Mouse (Mus musculus) heart, embryonic 15.5 days (tissue): ENCODE results near the gene Trim15. TPM values are rescaled to one million over a fixed set of nuclear protein-coding genes. Genes with fewer than 3 reads are reported as not detected.

Experiments used
- ATAC-seq: fragments of 200-750 bp; cut with Nextera tagmentation; replicated peaks from 2 replicates; pipeline ENCODE4 v1.8.0; 2017; ENCODE audit warnings: low read depth, moderate TSS enrichment; ENCODE audit not compliant: insufficient number of reproducible peaks, insufficient read depth, low FRiP score
- H3K27ac ChIP-seq: fragments of 300-500 bp; sonication (generic); 2 replicates; pipeline ENCODE4 v1.5.1; 2015; ENCODE audit warnings: mild to moderate bottlenecking, inconsistent platforms
- H3K27me3 ChIP-seq: fragments of 300-500 bp; sonication (generic); 2 replicates; pipeline ENCODE4 v1.6.1; 2015; ENCODE audit warnings: inconsistent platforms
- H3K36me3 ChIP-seq: fragments of 300-500 bp; sonication (generic); 2 replicates; pipeline ENCODE4 v1.6.1; 2015; ENCODE audit warnings: mild to moderate bottlenecking, inconsistent platforms
- H3K4me1 ChIP-seq: fragments of 300-500 bp; sonication (generic); replicated peaks from 2 replicates; pipeline ENCODE4 v1.6.1; 2015; ENCODE audit warnings: inconsistent platforms
- H3K4me2 ChIP-seq: fragments of 300-500 bp; sonication (generic); 2 replicates; pipeline ENCODE4 v1.6.1; 2015; ENCODE audit warnings: inconsistent platforms, mild to moderate bottlenecking, moderate library complexity
- H3K4me3 ChIP-seq: fragments of 300-500 bp; sonication (generic); 2 replicates; pipeline ENCODE4 v1.5.1; 2015; ENCODE audit warnings: mild to moderate bottlenecking, inconsistent platforms
- H3K9ac ChIP-seq: fragments of 300-500 bp; sonication (generic); 2 replicates; pipeline ENCODE4 v1.6.1; 2015; ENCODE audit warnings: mild to moderate bottlenecking, inconsistent platforms
- H3K9me3 ChIP-seq: fragments of 300-500 bp; sonication (generic); replicated peaks from 2 replicates; pipeline ENCODE4 v1.6.1; 2016; ENCODE audit warnings: inconsistent platforms
- WGBS: fragments of 180-500 bp; shearing (Covaris S2); methylation state at CpG from one replicate; pipeline ENCODE4 v1.1.7; 2015; ENCODE audit warnings: mixed read lengths; 5-methylcytosine and 5-hydroxymethylcytosine counted together
- polyA plus RNA-seq: library from polyadenylated mRNA; unstranded; fragments of >200 nt; fragmentation: Nextera tagmentation; extraction: Ambion mirVana; gene quantifications from 2 replicates; pipeline ENCODE4 v1.2.1, GENCODE M21; 2015

Gene Trim15
- polyA plus RNA-seq = 0.06 and 0.13 TPM in 2 replicates

DNA sequence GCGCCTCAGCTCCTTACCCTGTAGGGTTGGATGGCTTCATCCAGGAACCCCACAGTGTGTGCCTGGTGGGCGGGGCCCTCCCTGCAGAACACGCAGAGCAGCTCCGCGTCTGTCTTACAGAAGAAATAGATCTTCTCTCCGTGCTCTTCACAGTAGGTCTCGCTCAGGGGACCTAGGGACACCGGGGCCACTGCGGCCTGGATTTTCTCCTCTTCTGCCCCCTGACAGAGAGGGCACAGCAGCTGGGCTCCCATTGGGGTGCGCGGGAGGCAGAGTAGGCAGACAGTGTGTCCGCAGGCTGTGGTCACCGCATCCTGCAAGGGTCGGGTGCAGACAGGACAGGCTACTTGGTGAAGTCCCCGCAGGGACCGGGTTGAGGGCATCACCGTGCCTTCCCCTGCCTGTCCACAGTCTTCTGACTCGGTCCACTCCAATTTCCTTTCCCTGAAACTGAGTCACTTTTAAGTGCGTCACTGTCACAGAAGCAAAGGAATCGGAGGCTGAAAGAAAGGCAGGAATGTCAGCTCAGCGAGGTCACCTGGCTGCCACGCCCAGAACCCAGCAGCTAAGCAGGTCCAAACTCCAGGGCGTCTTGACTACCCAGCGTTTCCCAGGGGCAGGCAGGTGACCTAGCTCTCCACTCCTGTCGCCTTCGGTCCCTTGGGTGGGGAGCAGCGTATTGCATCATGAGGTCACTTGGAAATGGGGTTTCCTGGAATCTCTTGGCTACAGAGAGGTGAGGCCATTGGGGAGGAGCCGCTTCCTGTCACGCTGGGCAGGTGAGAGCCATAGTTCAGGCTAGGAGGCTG is at the start of gene Trim15:
Gene Trim15, minus strand, starts transcription at position 492 of the 809 bp plus-strand sequence.
- Histone ChIP-seq H3K4me2 (peak within 1 kb of the TSS; percentile 42), H3K4me3 (peak within 1 kb of the TSS; percentile 13; the same call in 1 of the 2 replicates), H3K27ac (no peak within 1 kb of the TSS), H3K9ac (no peak within 1 kb of the TSS), H3K36me3 (no peaks in the 10 kb centered on the region), H3K9me3 (no peaks in the 10 kb centered on the region), H3K27me3 (peaks cover 34% of the 10 kb centered on the region), H3K4me1 (peaks cover 12% of the 10 kb centered on the region)
- ATAC-seq = no peak
- 9% methylated on average over 29 of the region's 29 CpGs for WGBS

GRCm38 (mm10) chr17:36915076-36915475 is 48.1 kb upstream of the Trim15 start:
- H3K27ac ChIP-seq = no peak overlapping the region
- no peak overlapping the region for H3K9ac ChIP-seq
- H3K36me3 ChIP-seq = no peaks in the 10 kb centered on the region
- H3K4me1 ChIP-seq = no peaks in the 10 kb centered on the region
- ATAC-seq = no peak
- H3K4me3 ChIP-seq = no peak overlapping the region
- no peaks in the 10 kb centered on the region for H3K9me3 ChIP-seq
- H3K4me2 ChIP-seq = no peak overlapping the region
- 11% methylated on average over 9 of the region's 9 CpGs for WGBS
- 0 out of 2 replicates have a peak, but pooled peaks cover 7% of the 10 kb centered on the region for H3K27me3 ChIP-seq

DNA sequence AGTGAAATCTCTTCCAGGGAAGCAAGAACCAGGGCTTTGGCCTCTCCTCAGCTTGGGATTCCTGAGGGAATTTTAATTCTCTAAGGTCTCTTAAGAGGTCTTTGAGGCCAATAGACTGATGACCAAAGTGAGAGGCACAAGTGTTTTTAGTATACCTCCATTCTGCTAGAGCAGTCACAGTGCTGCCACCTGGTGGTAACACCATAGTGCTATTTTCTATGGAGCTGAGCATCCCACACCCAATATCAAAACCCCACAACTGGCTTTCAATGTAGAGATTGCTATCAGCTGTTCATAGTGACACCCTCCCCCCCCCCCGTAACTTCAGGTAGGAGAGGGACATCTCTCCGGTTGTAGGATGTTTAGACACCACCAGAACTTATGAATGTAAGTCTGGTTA is 47.1 kb upstream of the Trim15 start:
- Histone ChIP-seq H3K36me3 (no peaks in the 10 kb centered on the region), H3K4me2 (no peak overlapping the region), H3K27me3 (0 out of 2 replicates have a peak, but pooled peaks cover 13% of the 10 kb centered on the region), H3K4me3 (no peak overlapping the region), H3K4me1 (no peaks in the 10 kb centered on the region), H3K9me3 (no peaks in the 10 kb centered on the region), H3K27ac (no peak overlapping the region), H3K9ac (no peak overlapping the region)
- ATAC-seq = no peak
- WGBS = 14% methylated on average over 2 of the region's 2 CpGs

DNA sequence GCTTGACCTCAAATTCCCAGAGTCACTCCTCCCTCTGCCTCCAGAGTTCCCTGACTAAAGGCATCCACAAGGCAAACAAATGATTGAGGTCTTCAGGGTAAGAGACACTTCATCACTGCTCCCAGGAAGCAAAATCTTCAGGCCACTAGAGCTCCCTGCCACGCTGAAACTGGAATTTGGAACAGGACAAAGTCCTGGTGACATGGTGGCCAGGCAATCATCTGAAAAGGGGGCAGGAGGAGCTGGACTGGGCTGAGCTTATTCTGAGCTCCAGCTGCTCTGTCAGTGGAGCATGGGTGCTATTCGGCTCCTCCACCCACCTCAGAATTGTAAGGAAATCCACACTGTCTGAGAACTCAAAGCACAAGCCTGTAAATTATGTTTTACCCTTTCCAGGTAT is 45.0 kb upstream of the Trim15 start:
- Histone ChIP-seq H3K9ac (no peak overlapping the region), H3K36me3 (no peaks in the 10 kb centered on the region), H3K4me1 (no peaks in the 10 kb centered on the region), H3K9me3 (no peaks in the 10 kb centered on the region), H3K27me3 (0 out of 2 replicates have a peak, but pooled peaks cover 12% of the 10 kb centered on the region), H3K4me2 (no peak overlapping the region), H3K27ac (no peak overlapping the region), H3K4me3 (no peak overlapping the region)
- ATAC-seq = no peak
- 68% methylated on average over 2 of the region's 2 CpGs for WGBS

- Histone ChIP-seq H3K4me2 (no peak overlapping the region), H3K27me3 (0 out of 2 replicates have a peak, but pooled peaks cover 12% of the 10 kb centered on the region), H3K4me1 (no peaks in the 10 kb centered on the region), H3K9me3 (no peaks in the 10 kb centered on the region), H3K4me3 (no peak overlapping the region), H3K27ac (no peak overlapping the region), H3K9ac (no peak overlapping the region), H3K36me3 (no peaks in the 10 kb centered on the region)
- ATAC-seq = no peak
- 45% methylated on average over 4 of the region's 4 CpGs for WGBS
These were observed 42.8 kb upstream of the Trim15 start for GRCm38 (mm10) chr17:36909802-36910201.

- H3K27me3 ChIP-seq = 0 out of 2 replicates have a peak, but pooled peaks cover 12% of the 10 kb centered on the region
- 24% methylated on average over 1 of the region's 1 CpGs for WGBS
- no peaks in the 10 kb centered on the region for H3K9me3 ChIP-seq
- H3K36me3 ChIP-seq = no peaks in the 10 kb centered on the region
- H3K4me3 ChIP-seq = no peak overlapping the region
- no peak overlapping the region for H3K27ac ChIP-seq
- ATAC-seq = no peak; the same call in 1 of the 2 replicates
- no peaks in the 10 kb centered on the region for H3K4me1 ChIP-seq
- H3K9ac ChIP-seq = no peak overlapping the region
- no peak overlapping the region for H3K4me2 ChIP-seq
These were observed 41.2 kb upstream of the Trim15 start for GRCm38 (mm10) chr17:36908235-36908634.

- ATAC-seq = no peak
- Histone ChIP-seq H3K27me3 (no peaks in the 10 kb centered on the region), H3K9me3 (no peaks in the 10 kb centered on the region), H3K9ac (no peak overlapping the region), H3K4me2 (no peak overlapping the region), H3K27ac (no peak overlapping the region), H3K4me1 (no peaks in the 10 kb centered on the region), H3K36me3 (no peaks in the 10 kb centered on the region), H3K4me3 (no peak overlapping the region)
- WGBS = 63% methylated on average over 3 of the region's 3 CpGs
These were observed 36.6 kb upstream of the Trim15 start for GRCm38 (mm10) chr17:36903651-36904050.

DNA sequence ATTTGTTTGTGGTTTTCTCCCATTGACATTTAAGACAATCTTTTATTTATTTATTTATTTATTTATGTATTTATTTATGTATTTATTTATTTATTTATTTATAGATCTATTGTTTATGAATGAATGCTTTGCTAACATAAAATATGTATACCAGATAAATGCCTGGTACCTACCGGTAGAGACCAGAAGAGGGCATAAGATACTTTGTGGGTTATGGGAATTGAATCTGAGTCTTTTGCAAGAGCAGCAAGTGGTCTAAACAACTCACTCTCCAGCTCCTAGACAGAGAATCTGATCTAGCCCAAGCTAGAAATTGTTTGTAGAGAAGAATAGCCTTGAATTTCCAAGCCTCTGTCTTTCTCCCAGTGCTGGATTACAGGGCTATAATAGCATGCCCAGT is 33.7 kb upstream of the Trim15 start:
- Histone ChIP-seq H3K9ac (no peak overlapping the region), H3K4me2 (no peak overlapping the region), H3K27ac (no peak overlapping the region), H3K4me3 (no peak overlapping the region), H3K27me3 (no peaks in the 10 kb centered on the region), H3K4me1 (no peaks in the 10 kb centered on the region), H3K9me3 (no peaks in the 10 kb centered on the region), H3K36me3 (no peaks in the 10 kb centered on the region)
- ATAC-seq = no peak
- WGBS = 32% methylated on average over 1 of the region's 1 CpGs

GRCm38 (mm10) chr17:36900001-36900400 is 33.0 kb upstream of the Trim15 start:
- Histone ChIP-seq H3K27ac (no peak overlapping the region), H3K36me3 (no peaks in the 10 kb centered on the region), H3K9me3 (no peaks in the 10 kb centered on the region), H3K4me1 (no peaks in the 10 kb centered on the region), H3K4me3 (no peak overlapping the region), H3K4me2 (no peak overlapping the region), H3K27me3 (no peaks in the 10 kb centered on the region), H3K9ac (no peak overlapping the region)
- no peak for ATAC-seq
- 65% methylated on average over 5 of the region's 5 CpGs for WGBS

DNA sequence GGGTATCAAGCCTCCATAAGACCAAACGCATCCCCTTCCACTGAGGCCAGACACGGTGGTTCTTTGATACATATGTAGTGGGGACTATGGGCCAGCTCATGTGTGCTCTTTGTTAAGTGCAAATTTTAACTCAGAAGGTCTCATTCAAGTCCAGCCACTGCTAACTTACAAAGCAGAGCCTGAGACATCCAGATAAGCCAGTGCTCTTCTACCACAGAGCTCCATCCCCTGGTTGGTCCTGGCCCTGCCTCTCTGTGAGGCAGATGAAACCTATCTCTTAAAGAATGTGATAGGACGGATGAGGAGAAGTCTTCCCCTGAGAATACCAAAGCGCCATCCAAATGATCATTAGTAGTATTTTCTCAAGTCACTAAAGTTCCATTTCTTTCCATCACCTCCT is 32.4 kb upstream of the Trim15 start:
- 77% methylated on average over 4 of the region's 4 CpGs for WGBS
- ATAC-seq = no peak

DNA sequence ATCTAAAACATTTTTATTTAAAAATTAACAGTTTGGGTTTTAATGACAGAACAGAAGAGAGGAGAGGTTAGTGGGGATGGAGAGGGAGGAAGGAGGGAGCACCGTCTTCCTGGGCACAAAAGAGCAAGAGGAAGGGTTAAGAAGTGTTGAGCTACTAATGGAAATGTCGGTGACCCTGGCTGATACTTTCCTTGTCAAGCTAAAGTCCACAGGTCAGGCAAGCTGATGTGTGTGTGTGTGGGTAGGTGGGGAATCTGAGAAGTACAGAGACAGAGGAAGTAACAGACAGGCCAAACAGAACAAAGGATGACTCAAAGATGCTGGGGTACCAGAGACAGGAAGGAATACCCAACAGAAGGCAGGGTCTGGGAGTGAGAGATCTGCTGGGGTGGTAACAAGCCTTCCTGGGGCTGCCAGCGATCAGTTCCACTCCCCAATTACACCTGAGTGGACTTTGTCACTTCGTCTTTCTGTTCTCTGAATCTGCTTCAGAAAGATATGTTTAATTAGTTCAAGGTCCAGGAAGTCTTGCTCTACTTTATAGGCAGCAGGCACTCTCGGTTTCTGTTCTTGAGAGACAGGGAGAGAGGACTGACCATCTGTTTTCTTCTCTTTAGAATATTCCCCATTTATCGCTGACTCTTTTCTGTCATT is 30.7 kb upstream of the Trim15 start, which contains the start of gene Trim31:
Gene Trim31, plus strand, starts transcription at position 567 of the 654 bp plus-strand sequence.
- no peaks in the 10 kb centered on the region for H3K9me3 ChIP-seq
- 62% methylated on average over 6 of the region's 6 CpGs for WGBS
- no peaks in the 10 kb centered on the region for H3K27me3 ChIP-seq
- no peak within 1 kb of the TSS for H3K4me2 ChIP-seq
- H3K4me1 ChIP-seq = no peaks in the 10 kb centered on the region
- H3K36me3 ChIP-seq = no peaks in the 10 kb centered on the region
- no peak within 1 kb of the TSS for H3K27ac ChIP-seq
- no peak for ATAC-seq
- no peak within 1 kb of the TSS for H3K9ac ChIP-seq
- no peak within 1 kb of the TSS for H3K4me3 ChIP-seq

More for the DNA sequence above, 32.4 kb upstream of the Trim15 start:
- H3K4me3 ChIP-seq = no peak overlapping the region
- H3K4me2 ChIP-seq = no peak overlapping the region
- H3K36me3 ChIP-seq = no peaks in the 10 kb centered on the region
- H3K9ac ChIP-seq = no peak overlapping the region
- H3K27ac ChIP-seq = no peak overlapping the region
- no peaks in the 10 kb centered on the region for H3K4me1 ChIP-seq
- no peaks in the 10 kb centered on the region for H3K9me3 ChIP-seq
- H3K27me3 ChIP-seq = no peaks in the 10 kb centered on the region
